In genomic region chr11:12810949-12811881, GRCm38 (mm10) we compare ENCODE assay signal across 8 mouse cellular contexts.
DNase-seq lines count a peak whose midpoint lies in the region; ATAC-seq and TF ChIP-seq lines count a peak whose summit lies in the region.

No protein-coding gene starts in this region.

- H3K9ac ChIP-seq in forebrain, embryonic 15.5 days (replicated peaks), result no peak overlapping the region
- H3K9ac ChIP-seq in hindbrain, embryonic 13.5 days, result peak overlapping the region; percentile 14; the same call in 1 of the 2 replicates

- WGBS in forebrain, embryonic 15.5 days, result 40% methylated on average over 11 of the region's 11 CpGs
- WGBS in hindbrain, embryonic 13.5 days, result 43% methylated on average over 11 of the region's 11 CpGs

- DNase-seq in G1E (ENCODE audit: low spot score), result peak; percentile 3
- peak; percentile 91 for DNase-seq in brain, embryonic 14.5 days (ENCODE audit: low read depth)
- DNase-seq in layer of hippocampus, postnatal 10 days (ENCODE audit: low spot score in 2 of 2), result peak; percentile 80 to 81
- DNase-seq in lung, postnatal 14 days, result peak; percentile 17
- DNase-seq in right cerebral cortex, postnatal 10 days (ENCODE audit: low spot score in 2 of 2), result peak; percentile 78 to 82
- DNase-seq in thymus, postnatal 36 days, result no peak

- H3K9me3 ChIP-seq in G1E (replicated peaks), result no peaks in the 10 kb centered on the region
- H3K9me3 ChIP-seq in forebrain, embryonic 15.5 days, result no peaks in the 10 kb centered on the region
- no peaks in the 10 kb centered on the region for H3K9me3 ChIP-seq in hindbrain, embryonic 13.5 days

- TF ChIP-seq CTCF in G1E (IDR thresholded peaks at IDR 0.05; ENCODE audit: low read depth, low read length), result peak; percentile 47
- TF ChIP-seq CTCF in brain, embryonic 14.5 days (IDR thresholded peaks at IDR 0.05; ENCODE audit: borderline replicate concordance, extremely low read depth, insufficient read depth, insufficient read length), result peak; percentile 81; the same call in 1 of the 2 replicates

- no peaks in the 10 kb centered on the region for H3K36me3 ChIP-seq in G1E (replicated peaks)
- H3K36me3 ChIP-seq in forebrain, embryonic 15.5 days, result no peaks in the 10 kb centered on the region
- no peaks in the 10 kb centered on the region for H3K36me3 ChIP-seq in hindbrain, embryonic 13.5 days

- no peaks in the 10 kb centered on the region for H3K27me3 ChIP-seq in G1E (ENCODE audit: insufficient read depth, low read length)
- no peaks in the 10 kb centered on the region for H3K27me3 ChIP-seq in forebrain, embryonic 15.5 days
- no peaks in the 10 kb centered on the region for H3K27me3 ChIP-seq in hindbrain, embryonic 13.5 days

- no peaks in the 10 kb centered on the region; the same call in 1 of the 2 replicates for H3K4me1 ChIP-seq in G1E (ENCODE audit: insufficient read depth, low read depth, low read length)
- peaks cover 5% of the 10 kb centered on the region; the same call in 1 of the 2 replicates for H3K4me1 ChIP-seq in forebrain, embryonic 15.5 days
- peaks cover 5% of the 10 kb centered on the region; the same call in 1 of the 2 replicates for H3K4me1 ChIP-seq in hindbrain, embryonic 13.5 days (replicated peaks)

- H3K4me2 ChIP-seq in forebrain, embryonic 15.5 days (replicated peaks), result no peak overlapping the region; the same call in 1 of the 2 replicates
- peak overlapping the region; percentile 23; the same call in 1 of the 2 replicates for H3K4me2 ChIP-seq in hindbrain, embryonic 13.5 days

- TF ChIP-seq POLR2A in brain, embryonic 14.5 days (IDR thresholded peaks at IDR 0.05; ENCODE audit: borderline replicate concordance, extremely low read depth, insufficient read depth, insufficient read length, poor library complexity, severe bottlenecking), result no peak

- ATAC-seq in G1E (ENCODE audit: extremely low read depth, insufficient number of reproducible peaks, low FRiP score, poor library complexity, severe bottlenecking), result no peak; the same call in 1 of the 2 replicates
- ATAC-seq in forebrain, embryonic 15.5 days (replicated peaks), result peak; percentile 79
- peak; percentile 82 for ATAC-seq in hindbrain, embryonic 13.5 days (ENCODE audit: low FRiP score)

- no peak overlapping the region for H3K4me3 ChIP-seq in G1E (ENCODE audit: low read depth, low read length)
- H3K4me3 ChIP-seq in forebrain, embryonic 15.5 days, result no peak overlapping the region
- H3K4me3 ChIP-seq in hindbrain, embryonic 13.5 days, result no peak overlapping the region

- H3K27ac ChIP-seq in forebrain, embryonic 15.5 days (replicated peaks), result 0 out of 2 replicates have a peak overlapping the region, but pooled peaks have one; percentile 25
- H3K27ac ChIP-seq in hindbrain, embryonic 13.5 days, result no peak overlapping the region

Comparison
In these comparisons a context has a peak if more than half of its experiments do, and no peak if none do; other contexts are left out.
1. DNase-seq: peak in G1E (single experiment), brain, embryonic 14.5 days (single experiment), layer of hippocampus, postnatal 10 days (2 of 2), lung, postnatal 14 days (single experiment) and right cerebral cortex, postnatal 10 days (2 of 2); none in thymus, postnatal 36 days (0 of 2).